Mouse (Mus musculus): Measurements from ENCODE around the gene 5730522E02Rik.
"Not testable (repeated sequence)": the region's sequence is repeated elsewhere in the genome, so short reads cannot be mapped to it uniquely, and the experiment has no call there.

Gene 5730522E02Rik

GRCm38 (mm10) chr11:26210582-26211180, at the start of gene 5730522E02Rik:
TSS of gene 5730522E02Rik (minus strand) at chr11:26210763.
- peak; percentile 32 for DNase-seq (ENCODE audit: low read depth, low spot score)

- DNase-seq (ENCODE audit: low read depth, low spot score), result no peak
Observed at GRCm38 (mm10) chr11:26236540-26236939, 26.0 kb upstream of the 5730522E02Rik start.

- DNase-seq (ENCODE audit: low read depth, low spot score), result no peak
Observed at GRCm38 (mm10) chr11:26229895-26230294, 19.3 kb upstream of the 5730522E02Rik start.

GRCm38 (mm10) chr11:26213643-26214042, 3.1 kb upstream of the 5730522E02Rik start:
- not testable (repeated sequence) for DNase-seq (ENCODE audit: low read depth, low spot score)

GRCm38 (mm10) chr11:26209811-26210581, 567 bp downstream of the 5730522E02Rik start:
- peak; percentile 65 for DNase-seq (ENCODE audit: low read depth, low spot score)

GRCm38 (mm10) chr11:26203466-26203865, 7.1 kb downstream of the 5730522E02Rik start:
- no peak for DNase-seq (ENCODE audit: low read depth, low spot score)

GRCm38 (mm10) chr11:26202842-26203241, 7.7 kb downstream of the 5730522E02Rik start:
- no peak for DNase-seq (ENCODE audit: low read depth, low spot score)

GRCm38 (mm10) chr11:26201778-26202097, 8.8 kb downstream of the 5730522E02Rik start:
- DNase-seq (ENCODE audit: low read depth, low spot score), result no peak

- peak; percentile 59 for DNase-seq (ENCODE audit: low read depth, low spot score)
Observed at GRCm38 (mm10) chr11:26200970-26201777, 9.4 kb downstream of the 5730522E02Rik start.

- DNase-seq (ENCODE audit: low read depth, low spot score), result no peak
Observed at GRCm38 (mm10) chr11:26195468-26195867, 15.1 kb downstream of the 5730522E02Rik start.

GRCm38 (mm10) chr11:26187231-26187967, 23.2 kb downstream of the 5730522E02Rik start:
- DNase-seq (ENCODE audit: low read depth, low spot score), result no peak

GRCm38 (mm10) chr11:26170572-26170971, 40.0 kb downstream of the 5730522E02Rik start:
- no peak for DNase-seq (ENCODE audit: low read depth, low spot score)

GRCm38 (mm10) chr11:26167609-26167971, 43.0 kb downstream of the 5730522E02Rik start:
- no peak for DNase-seq (ENCODE audit: low read depth, low spot score)

GRCm38 (mm10) chr11:26166966-26167608, 43.5 kb downstream of the 5730522E02Rik start:
- DNase-seq (ENCODE audit: low read depth, low spot score), result no peak

- DNase-seq (ENCODE audit: low read depth, low spot score), result no peak
Observed at GRCm38 (mm10) chr11:26164651-26165259, 45.8 kb downstream of the 5730522E02Rik start.

GRCm38 (mm10) chr11:26161354-26161753, 49.2 kb downstream of the 5730522E02Rik start:
- DNase-seq (ENCODE audit: low read depth, low spot score), result no peak

- no peak for DNase-seq (ENCODE audit: low read depth, low spot score)
Observed at GRCm38 (mm10) chr11:26159033-26159432, 51.5 kb downstream of the 5730522E02Rik start.

- DNase-seq (ENCODE audit: low read depth, low spot score), result no peak
Observed at GRCm38 (mm10) chr11:26140024-26140423, 70.5 kb downstream of the 5730522E02Rik start.

GRCm38 (mm10) chr11:26138013-26138412, 72.5 kb downstream of the 5730522E02Rik start:
- no peak for DNase-seq (ENCODE audit: low read depth, low spot score)

- DNase-seq (ENCODE audit: low read depth, low spot score), result peak; percentile 34
Observed at GRCm38 (mm10) chr11:26130911-26131310, 79.7 kb downstream of the 5730522E02Rik start.

- DNase-seq (ENCODE audit: low read depth, low spot score), result no peak
Observed at GRCm38 (mm10) chr11:26129054-26129453, 81.5 kb downstream of the 5730522E02Rik start.
